ENCODE assay signal across 8 mouse cellular contexts in the genomic region with DNA sequence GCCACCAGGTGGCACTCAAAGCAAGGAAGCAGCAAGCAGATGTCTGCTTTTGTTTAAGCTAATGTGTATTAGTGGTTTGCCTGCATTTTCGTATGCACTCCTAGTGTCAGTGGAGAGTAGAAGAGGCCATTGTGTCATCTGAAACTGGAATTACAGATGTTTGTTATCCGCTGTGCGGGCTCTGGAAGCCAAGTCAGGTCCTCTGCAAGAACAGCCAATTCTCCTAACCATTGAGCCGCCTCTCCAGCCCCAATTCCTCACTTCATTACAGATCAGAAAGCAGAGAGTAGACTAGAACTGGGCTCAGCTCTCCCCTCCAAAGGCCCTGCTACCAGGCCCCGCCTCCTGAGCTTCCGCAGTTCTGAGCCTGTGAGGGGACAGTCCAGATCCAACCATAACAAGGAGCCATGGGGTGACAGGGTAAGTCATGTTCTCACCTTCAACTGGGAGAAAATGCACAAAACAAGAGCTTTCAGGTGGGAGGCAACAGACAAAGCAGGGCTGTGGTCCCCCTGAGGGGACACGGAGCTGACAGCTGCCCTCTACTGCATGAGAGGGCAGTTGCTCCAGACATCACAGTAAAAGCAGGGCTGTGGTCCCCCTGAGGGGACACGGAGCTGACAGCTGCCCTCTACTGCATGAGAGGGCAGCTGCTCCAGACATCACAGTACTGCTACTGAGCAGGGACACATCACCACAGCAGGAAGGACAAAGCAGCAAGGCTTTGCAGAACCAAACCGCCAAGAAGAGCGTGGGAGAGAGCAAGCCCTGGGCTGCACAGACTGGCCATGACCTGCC. TPM values are rescaled to one million over a fixed set of nuclear protein-coding genes. Genes with fewer than 3 reads are reported as not detected.
DNase-seq lines count a peak whose midpoint lies in the region; ATAC-seq and TF ChIP-seq lines count a peak whose summit lies in the region.

No protein-coding gene starts in this region.

- H3K27me3 ChIP-seq in forebrain, embryonic 13.5 days, result no peaks in the 10 kb centered on the region
- H3K27me3 ChIP-seq in hindbrain, postnatal 0 days (ENCODE audit: insufficient read depth, low read length), result no peaks in the 10 kb centered on the region
- no peaks in the 10 kb centered on the region for H3K27me3 ChIP-seq in lung, postnatal 0 days (replicated peaks; ENCODE audit: insufficient read depth, low read length)

- ATAC-seq in forebrain, embryonic 13.5 days, result peak; percentile 44
- ATAC-seq in hindbrain, postnatal 0 days, result peak; percentile 72
- peak; percentile 46 for ATAC-seq in lung, postnatal 0 days

- TF ChIP-seq CTCF in hindbrain, postnatal 0 days (IDR thresholded peaks at IDR 0.05; ENCODE audit: low read depth), result peak; percentile 84
- TF ChIP-seq CTCF in lung, postnatal 0 days (IDR thresholded peaks at IDR 0.05), result peak; percentile 82

- H3K27ac ChIP-seq in forebrain, embryonic 13.5 days, result peak overlapping the region; percentile 78
- H3K27ac ChIP-seq in hindbrain, postnatal 0 days, result peak overlapping the region; percentile 73
- H3K27ac ChIP-seq in lung, postnatal 0 days (ENCODE audit: low read length), result no peak overlapping the region

- no peaks in the 10 kb centered on the region for H3K9me3 ChIP-seq in forebrain, embryonic 13.5 days (replicated peaks)
- H3K9me3 ChIP-seq in hindbrain, postnatal 0 days (ENCODE audit: low read length), result no peaks in the 10 kb centered on the region
- no peaks in the 10 kb centered on the region for H3K9me3 ChIP-seq in lung, postnatal 0 days (ENCODE audit: low read length)

- no peak for TF ChIP-seq EP300 in lung, postnatal 0 days (IDR thresholded peaks at IDR 0.05)

- H3K4me3 ChIP-seq in forebrain, embryonic 13.5 days, result no peak overlapping the region
- H3K4me3 ChIP-seq in hindbrain, postnatal 0 days (ENCODE audit: low read length), result no peak overlapping the region
- H3K4me3 ChIP-seq in lung, postnatal 0 days (ENCODE audit: low read depth, low read length), result no peak overlapping the region

- peak overlapping the region; percentile 43 for H3K9ac ChIP-seq in forebrain, embryonic 13.5 days
- H3K9ac ChIP-seq in hindbrain, postnatal 0 days (replicated peaks; ENCODE audit: low read length), result 0 out of 2 replicates have a peak overlapping the region, but pooled peaks have one; percentile 31
- no peak overlapping the region; the same call in 1 of the 2 replicates for H3K9ac ChIP-seq in lung, postnatal 0 days (replicated peaks; ENCODE audit: low read depth)

- H3K36me3 ChIP-seq in forebrain, embryonic 13.5 days (ENCODE audit: poor library complexity, severe bottlenecking), result peaks cover 23% of the 10 kb centered on the region
- 0 out of 2 replicates have a peak, but pooled peaks cover 5% of the 10 kb centered on the region for H3K36me3 ChIP-seq in hindbrain, postnatal 0 days (ENCODE audit: insufficient read depth, low read length)
- H3K36me3 ChIP-seq in lung, postnatal 0 days (ENCODE audit: insufficient read depth, low read length), result peaks cover 5% of the 10 kb centered on the region; the same call in 1 of the 2 replicates

- peak overlapping the region; percentile 15 for H3K4me2 ChIP-seq in forebrain, embryonic 13.5 days
- H3K4me2 ChIP-seq in hindbrain, postnatal 0 days (ENCODE audit: low read depth, low read length), result no peak overlapping the region; the same call in 1 of the 2 replicates
- no peak overlapping the region for H3K4me2 ChIP-seq in lung, postnatal 0 days (replicated peaks; ENCODE audit: low read depth, low read length)

- peak; percentile 46 for DNase-seq in ovary, postnatal 14 days (ENCODE audit: low spot score)
- no peak for DNase-seq in ovary, adult 18-20 months (ENCODE audit: low spot score)
- DNase-seq in brain, adult 2 months (ENCODE audit: low read depth, low spot score), result peak; percentile 88
- peak; percentile 85 for DNase-seq in hindbrain, postnatal 0 days (ENCODE audit: low spot score)
- peak; percentile 90 for DNase-seq in lung, postnatal 0 days (ENCODE audit: low spot score)
- peak; percentile 69 for DNase-seq in retina, postnatal 7 days (ENCODE audit: low read depth, low spot score)
- no peak for DNase-seq in left cerebral cortex, adult 18-20 months (ENCODE audit: low spot score in 2 of 2)

- WGBS in forebrain, embryonic 13.5 days, result 21% methylated on average over 10 of the region's 10 CpGs
- WGBS in hindbrain, postnatal 0 days, result 15% methylated on average over 10 of the region's 10 CpGs
- WGBS in lung, postnatal 0 days, result 31% methylated on average over 10 of the region's 10 CpGs

- H3K4me1 ChIP-seq in forebrain, embryonic 13.5 days, result peaks cover 26% of the 10 kb centered on the region
- no peaks in the 10 kb centered on the region for H3K4me1 ChIP-seq in hindbrain, postnatal 0 days (ENCODE audit: insufficient read depth, low read length)
- no peaks in the 10 kb centered on the region for H3K4me1 ChIP-seq in lung, postnatal 0 days (ENCODE audit: insufficient read depth, low read depth, low read length)

RNA-seq across cellular contexts. Expression of gene Pld4, which starts 13.4 kb away (rescaled TPM):
- 2.9 and 3.8 TPM in 2 replicates for polyA plus RNA-seq in forebrain, embryonic 13.5 days (2015; fragmentation: Nextera tagmentation; extraction: Ambion mirVana)
- total RNA-seq in hindbrain, postnatal 0 days (2014; rRNA removed), result 10.5 and 14.5 TPM in 2 replicates
- 9.4 and 10.8 TPM in 2 replicates for polyA plus RNA-seq in hindbrain, postnatal 0 days (2015; fragmentation: Nextera tagmentation; extraction: Ambion mirVana)
- polyA plus RNA-seq in lung, postnatal 0 days (2015; fragmentation: Nextera tagmentation; extraction: Ambion mirVana), result 19.6 and 23.8 TPM in 2 replicates
- total RNA-seq in left cerebral cortex, adult 18-20 months (2021), result 1 to 10 TPM; 9.7 to 10.0 TPM

RNA-seq across cellular contexts. Expression of gene Cep170b, which starts 26.8 kb away (rescaled TPM):
- polyA plus RNA-seq in forebrain, embryonic 13.5 days (2015; fragmentation: Nextera tagmentation; extraction: Ambion mirVana), result 11.0 and 13.1 TPM in 2 replicates
- 118 and 123 TPM in 2 replicates for total RNA-seq in hindbrain, postnatal 0 days (2014; rRNA removed)
- 34.0 and 39.0 TPM in 2 replicates for polyA plus RNA-seq in hindbrain, postnatal 0 days (2015; fragmentation: Nextera tagmentation; extraction: Ambion mirVana)
- polyA plus RNA-seq in lung, postnatal 0 days (2015; fragmentation: Nextera tagmentation; extraction: Ambion mirVana), result 17.5 and 20.8 TPM in 2 replicates
- total RNA-seq in left cerebral cortex, adult 18-20 months (2021), result 100 to 1,000 TPM; 267 to 284 TPM

RNA-seq across cellular contexts. Expression of gene Ahnak2, which starts 55.5 kb away (rescaled TPM):
- 0.25 and 0.35 TPM in 2 replicates for polyA plus RNA-seq in forebrain, embryonic 13.5 days (2015; fragmentation: Nextera tagmentation; extraction: Ambion mirVana)
- total RNA-seq in hindbrain, postnatal 0 days (2014; rRNA removed), result 7.7 and 12.1 TPM in 2 replicates
- polyA plus RNA-seq in hindbrain, postnatal 0 days (2015; fragmentation: Nextera tagmentation; extraction: Ambion mirVana), result 3.3 and 3.6 TPM in 2 replicates
- polyA plus RNA-seq in lung, postnatal 0 days (2015; fragmentation: Nextera tagmentation; extraction: Ambion mirVana), result 4.8 and 4.9 TPM in 2 replicates
- total RNA-seq in left cerebral cortex, adult 18-20 months (2021), result 1 to 10 TPM; 5.8 to 6.6 TPM

Comparison
In these comparisons a context has a peak if more than half of its experiments do, and no peak if none do; other contexts are left out.
1. DNase-seq: peak in ovary, postnatal 14 days (single experiment), brain, adult 2 months (single experiment), hindbrain, postnatal 0 days (single experiment), lung, postnatal 0 days (single experiment) and retina, postnatal 7 days (single experiment); none in ovary, adult 18-20 months (single experiment) and left cerebral cortex, adult 18-20 months (0 of 2).
2. Peak in every context shown above with its lines, with median percentiles within 50 percentile points of each other: ATAC-seq.